Mouse (Mus musculus) liver, embryonic 13.5 days (tissue): ENCODE data around the gene Rrp8. TPM values are rescaled to one million over a fixed set of nuclear protein-coding genes. Genes with fewer than 3 reads are reported as not detected.
A peak's percentile ranks its signal among the peaks of the same experiment; 100 is the strongest.
"Not testable (repeated sequence)": the region's sequence is repeated elsewhere in the genome, so short reads cannot be mapped to it uniquely, and the experiment has no call there.

Experiments
- ATAC-seq: fragments of 200-750 bp; cut with Nextera tagmentation; 2 replicates; pipeline ENCODE4 v1.8.0; 2017; ENCODE audit warnings: low read depth, mild to moderate bottlenecking, moderate number of reproducible peaks, moderate library complexity
- DNase-seq: peaks from one replicate; pipeline ENCODE4 v3.0.0; 2022
- H3K27ac ChIP-seq: fragments of 300-500 bp; sonication (generic); 2 replicates; pipeline ENCODE4 v1.5.1; 2015; ENCODE audit warnings: moderate library complexity, mild to moderate bottlenecking, inconsistent platforms
- H3K27me3 ChIP-seq: fragments of 300-500 bp; sonication (generic); 2 replicates; pipeline ENCODE4 v1.6.1; 2015; ENCODE audit warnings: mild to moderate bottlenecking, inconsistent platforms
- H3K36me3 ChIP-seq: fragments of 300-500 bp; sonication (generic); 2 replicates; pipeline ENCODE4 v1.6.1; 2015; ENCODE audit warnings: mild to moderate bottlenecking, inconsistent platforms
- H3K4me1 ChIP-seq: fragments of 300-500 bp; sonication (generic); replicated peaks from 2 replicates; pipeline ENCODE4 v1.6.1; 2015; ENCODE audit warnings: inconsistent platforms
- H3K4me2 ChIP-seq: fragments of 300-500 bp; sonication (generic); 2 replicates; pipeline ENCODE4 v1.6.1; 2015; ENCODE audit warnings: inconsistent platforms, mild to moderate bottlenecking, moderate library complexity
- H3K4me3 ChIP-seq: fragments of 300-500 bp; sonication (generic); replicated peaks from 2 replicates; pipeline ENCODE4 v1.5.1; 2015; ENCODE audit warnings: mild to moderate bottlenecking, inconsistent platforms
- H3K9ac ChIP-seq: fragments of 300-500 bp; sonication (generic); 2 replicates; pipeline ENCODE4 v1.6.1; 2015; ENCODE audit warnings: mild to moderate bottlenecking, inconsistent platforms
- H3K9me3 ChIP-seq: fragments of 300-500 bp; sonication (generic); replicated peaks from 2 replicates; pipeline ENCODE4 v1.6.1; 2016; ENCODE audit warnings: inconsistent platforms
- WGBS: fragments of 180-500 bp; shearing (Covaris S2); methylation state at CpG from one replicate; pipeline ENCODE4 v1.1.7; 2015; ENCODE audit not compliant: insufficient replicate concordance; 5-methylcytosine and 5-hydroxymethylcytosine counted together
- polyA plus RNA-seq: library from polyadenylated mRNA; unstranded; fragments of >200 nt; fragmentation: Nextera tagmentation; extraction: Ambion mirVana; gene quantifications from 2 replicates; pipeline ENCODE4 v1.2.1, GENCODE M21; 2015

The Rrp8 gene
- polyA plus RNA-seq, 1 experiment from 2014 or later: 25.2 TPM

DNA sequence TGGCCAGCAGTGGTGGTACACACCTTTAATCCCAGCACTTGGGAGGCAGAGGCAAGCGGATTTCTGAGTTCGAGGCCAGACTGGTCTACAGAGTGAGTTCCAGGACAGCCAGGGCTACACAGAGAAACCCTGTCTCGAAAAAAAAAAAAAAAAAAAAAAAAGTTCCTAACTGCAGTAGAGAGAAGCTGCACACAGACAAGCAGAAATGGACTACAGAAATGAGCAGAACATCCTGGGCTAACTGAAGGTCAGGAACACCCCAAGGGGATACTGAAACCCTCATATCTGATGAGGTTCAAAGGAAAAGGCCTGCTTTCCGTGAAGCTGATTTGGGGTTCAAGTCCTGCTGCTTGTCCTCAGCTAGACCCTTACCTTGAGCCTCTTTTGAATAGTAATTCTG lies 1.7 kb downstream of the Rrp8 start:
- Histone ChIP-seq H3K9ac (peak overlapping the region; percentile 95), H3K4me1 (peaks cover 50% of the 10 kb centered on the region), H3K27ac (peak overlapping the region; percentile 91; the same call in 1 of the 2 replicates), H3K4me2 (peak overlapping the region; percentile 95), H3K4me3 (peak overlapping the region; percentile 89), H3K36me3 (peaks cover 53% of the 10 kb centered on the region)
- DNase-seq, H3K27me3 ChIP-seq, ATAC-seq, H3K9me3 ChIP-seq: not testable (repeated sequence)
- WGBS: 28% methylated on average over 4 of the region's 4 CpGs

DNA sequence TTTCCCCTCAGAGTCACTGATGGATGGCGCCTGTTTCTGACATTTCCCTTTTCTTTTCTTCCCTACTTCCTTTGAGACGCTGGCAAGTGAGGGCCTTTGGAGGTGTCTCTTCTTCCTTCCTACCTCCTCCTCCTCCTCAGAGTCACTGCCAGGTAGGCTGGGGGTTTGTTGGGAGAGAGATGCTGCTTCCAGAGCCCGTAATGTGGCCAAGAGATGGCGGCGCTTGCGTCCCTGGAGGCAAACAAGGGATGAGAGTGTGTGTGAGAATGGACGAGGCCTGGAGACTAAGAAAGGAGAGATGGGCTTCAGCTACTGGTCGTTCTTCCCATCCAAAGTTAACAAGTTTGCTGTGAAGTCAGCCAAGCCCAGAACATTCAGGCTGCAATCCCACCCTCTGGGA lies 2.4 kb downstream of the Rrp8 start:
- no peak for DNase-seq
- no peaks in the 10 kb centered on the region for H3K27me3 ChIP-seq
- no peaks in the 10 kb centered on the region for H3K9me3 ChIP-seq
- peak overlapping the region; percentile 89 for H3K4me3 ChIP-seq
- H3K4me2 ChIP-seq: peak overlapping the region; percentile 95
- H3K36me3 ChIP-seq: peaks cover 53% of the 10 kb centered on the region
- H3K4me1 ChIP-seq: peaks cover 48% of the 10 kb centered on the region
- WGBS: 78% methylated on average over 8 of the region's 8 CpGs
- ATAC-seq: no peak
- H3K27ac ChIP-seq: peak overlapping the region; percentile 14; the same call in 1 of the 2 replicates
- peak overlapping the region; percentile 95 for H3K9ac ChIP-seq

DNA sequence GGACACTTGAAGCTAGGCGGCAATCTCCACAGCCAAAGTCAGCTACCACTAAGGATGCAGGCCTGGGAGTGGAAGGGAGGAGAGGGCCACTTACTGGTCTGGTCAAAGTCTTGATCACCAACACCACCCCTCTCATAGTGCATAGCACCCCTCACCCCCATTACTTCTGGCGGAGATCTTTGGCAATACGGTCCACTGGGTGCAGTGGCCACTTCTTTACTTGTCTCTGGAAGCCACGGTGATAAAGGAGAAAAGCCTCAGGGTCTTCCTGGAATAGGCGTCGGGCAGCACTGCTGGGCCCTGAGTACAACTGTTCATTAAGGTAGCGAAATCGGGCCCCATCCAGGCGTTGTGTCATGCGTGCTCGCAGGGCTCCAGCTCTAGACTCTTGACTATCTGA lies 3.3 kb downstream of the Rrp8 start:
- Histone ChIP-seq H3K9ac (no peak overlapping the region), H3K27ac (no peak overlapping the region), H3K4me1 (peaks cover 38% of the 10 kb centered on the region), H3K4me2 (no peak overlapping the region), H3K27me3 (no peaks in the 10 kb centered on the region), H3K4me3 (no peak overlapping the region), H3K9me3 (no peaks in the 10 kb centered on the region), H3K36me3 (peaks cover 61% of the 10 kb centered on the region)
- WGBS: 80% methylated on average over 11 of the region's 11 CpGs
- DNase-seq (no peak), ATAC-seq (no peak)

DNA sequence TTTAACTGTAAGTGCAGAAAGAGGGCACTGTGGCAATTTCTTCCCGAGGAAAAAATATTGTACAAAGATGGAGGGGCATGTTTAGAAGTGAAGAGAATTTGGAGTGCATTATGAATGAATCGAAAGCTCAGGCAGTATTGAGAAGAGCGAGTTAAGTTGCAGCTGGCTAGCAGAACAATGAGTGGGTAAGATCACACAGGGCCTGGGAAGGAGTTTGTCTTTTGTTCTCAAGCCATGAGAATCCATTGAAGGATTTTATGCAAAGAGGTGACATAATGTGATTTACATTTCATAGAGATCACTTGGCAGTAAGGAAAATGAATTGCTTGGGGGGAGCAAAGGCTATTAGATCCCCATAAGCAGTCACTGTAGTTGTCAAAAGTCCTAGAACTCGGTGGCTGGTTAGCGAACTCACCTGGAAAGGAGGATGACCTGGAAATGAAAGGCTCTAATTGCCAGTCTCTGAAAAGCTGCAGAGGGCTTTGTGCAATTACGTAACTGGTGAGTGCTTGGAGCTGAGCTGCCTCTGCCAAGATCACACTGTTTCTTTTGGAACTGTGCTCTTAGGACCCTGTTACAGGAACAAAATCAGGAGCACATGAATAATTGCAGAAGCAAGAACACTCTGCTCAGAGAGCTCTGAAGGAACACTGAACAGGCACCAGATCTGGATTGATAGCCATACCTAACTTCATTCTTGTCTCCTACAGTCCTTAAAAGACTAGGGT lies 8.3 kb downstream of the Rrp8 start:
- peaks cover under 1% of the 10 kb centered on the region; the same call in 1 of the 2 replicates for H3K4me1 ChIP-seq
- H3K9ac ChIP-seq: no peak overlapping the region
- no peak for DNase-seq
- H3K36me3 ChIP-seq: peaks cover 52% of the 10 kb centered on the region
- H3K4me3 ChIP-seq: no peak overlapping the region
- H3K9me3 ChIP-seq: no peaks in the 10 kb centered on the region
- no peak overlapping the region for H3K4me2 ChIP-seq
- no peak for ATAC-seq
- H3K27me3 ChIP-seq: no peaks in the 10 kb centered on the region
- H3K27ac ChIP-seq: no peak overlapping the region
- WGBS: 72% methylated on average over 6 of the region's 6 CpGs

DNA sequence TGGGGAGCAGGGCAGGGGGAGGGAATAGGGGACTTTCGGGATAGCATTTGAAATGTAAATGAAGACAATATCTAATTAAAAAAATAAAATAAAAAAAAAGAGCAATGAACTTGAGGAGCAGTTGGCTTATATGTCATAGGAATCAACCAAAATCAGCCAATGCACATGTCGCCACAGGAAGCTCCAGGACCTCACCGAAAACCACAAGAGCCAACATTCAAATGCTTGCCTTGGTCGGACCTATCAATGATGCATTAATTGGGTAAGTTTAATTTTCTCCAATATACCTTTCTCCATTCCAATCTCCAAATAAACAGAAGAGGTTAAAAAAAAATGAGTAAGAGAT lies 10.2 kb downstream of the Rrp8 start:
- Histone ChIP-seq H3K9ac (no peak overlapping the region), H3K36me3 (peaks cover 33% of the 10 kb centered on the region), H3K9me3 (no peaks in the 10 kb centered on the region), H3K27ac (no peak overlapping the region), H3K27me3 (no peaks in the 10 kb centered on the region), H3K4me1 (no peaks in the 10 kb centered on the region), H3K4me2 (no peak overlapping the region), H3K4me3 (no peak overlapping the region)
- no peak for ATAC-seq
- DNase-seq: no peak
- 60% methylated on average over 4 of the region's 4 CpGs for WGBS

DNA sequence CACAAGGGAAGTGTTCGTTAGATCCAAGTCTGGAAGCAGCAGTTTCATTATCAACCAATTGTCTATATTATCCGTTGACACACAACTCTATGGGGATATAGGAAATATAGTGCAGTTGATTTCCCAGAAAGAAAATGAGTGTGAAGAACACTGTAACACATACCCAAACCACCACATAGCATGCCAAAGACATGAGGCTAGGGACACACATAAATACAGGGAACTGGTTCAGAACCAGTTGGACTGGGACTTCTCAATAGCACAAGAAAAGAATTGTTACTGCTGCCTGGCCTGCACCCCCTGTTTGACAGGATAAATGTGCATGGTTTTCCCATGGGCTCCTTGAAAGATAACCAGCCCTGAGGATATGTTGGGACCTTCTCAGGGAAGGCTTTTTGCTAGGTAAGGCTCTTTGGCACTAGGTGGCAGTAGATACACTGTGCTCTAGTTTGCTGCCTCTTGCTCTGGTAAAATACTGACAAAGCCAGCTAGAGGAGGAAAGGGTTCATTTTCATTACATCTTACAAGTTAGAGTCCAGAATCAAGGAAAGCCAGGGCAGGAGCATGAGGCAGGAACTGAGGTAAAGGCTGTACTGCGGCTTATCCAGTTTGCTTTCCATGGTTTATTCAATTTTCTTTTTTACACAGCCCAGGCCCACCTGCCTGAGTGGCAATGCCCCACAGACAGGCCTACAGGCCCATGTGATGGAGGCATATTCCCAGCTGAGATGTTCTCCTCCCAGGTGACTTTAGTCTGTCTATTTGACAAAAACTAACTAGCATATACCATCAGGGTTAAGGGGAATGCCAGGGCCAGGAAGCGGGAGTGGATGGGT lies 10.8 kb downstream of the Rrp8 start:
- DNase-seq (peak; percentile 29), ATAC-seq (peak; percentile 76)
- WGBS: 71% methylated on average over 4 of the region's 4 CpGs

DNA sequence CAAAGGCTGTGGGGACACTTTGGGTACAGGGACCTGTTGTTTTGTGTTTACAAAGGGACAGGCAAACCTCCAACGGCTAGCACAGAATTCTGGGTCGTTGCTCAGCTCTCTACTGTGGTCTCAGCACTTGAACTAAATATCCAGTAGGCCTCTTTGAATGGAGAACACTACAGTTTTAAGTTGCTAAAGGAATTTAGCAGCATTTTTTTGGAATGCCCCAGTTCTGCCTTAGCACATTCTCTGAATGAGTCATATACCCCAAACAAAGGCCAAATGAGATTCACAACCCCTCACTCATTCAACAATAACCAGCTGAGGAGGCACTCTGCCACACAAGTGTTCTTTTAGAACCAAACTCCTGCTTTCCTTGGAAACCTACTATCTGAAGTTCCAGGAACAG lies 15.3 kb downstream of the Rrp8 start:
- DNase-seq (no peak), ATAC-seq (no peak)
- H3K9ac ChIP-seq: no peak overlapping the region
- H3K9me3 ChIP-seq: no peaks in the 10 kb centered on the region
- WGBS: 48% methylated on average over 2 of the region's 2 CpGs
- no peak overlapping the region for H3K4me2 ChIP-seq
- no peak overlapping the region for H3K4me3 ChIP-seq
- no peaks in the 10 kb centered on the region for H3K36me3 ChIP-seq
- no peaks in the 10 kb centered on the region for H3K4me1 ChIP-seq
- no peaks in the 10 kb centered on the region for H3K27me3 ChIP-seq
- no peak overlapping the region for H3K27ac ChIP-seq

More for the DNA sequence above, 10.8 kb downstream of the Rrp8 start:
- Histone ChIP-seq H3K4me3 (no peak overlapping the region), H3K9me3 (no peaks in the 10 kb centered on the region), H3K36me3 (peaks cover 27% of the 10 kb centered on the region), H3K27me3 (no peaks in the 10 kb centered on the region), H3K4me1 (no peaks in the 10 kb centered on the region), H3K4me2 (no peak overlapping the region), H3K27ac (no peak overlapping the region), H3K9ac (no peak overlapping the region)

DNA sequence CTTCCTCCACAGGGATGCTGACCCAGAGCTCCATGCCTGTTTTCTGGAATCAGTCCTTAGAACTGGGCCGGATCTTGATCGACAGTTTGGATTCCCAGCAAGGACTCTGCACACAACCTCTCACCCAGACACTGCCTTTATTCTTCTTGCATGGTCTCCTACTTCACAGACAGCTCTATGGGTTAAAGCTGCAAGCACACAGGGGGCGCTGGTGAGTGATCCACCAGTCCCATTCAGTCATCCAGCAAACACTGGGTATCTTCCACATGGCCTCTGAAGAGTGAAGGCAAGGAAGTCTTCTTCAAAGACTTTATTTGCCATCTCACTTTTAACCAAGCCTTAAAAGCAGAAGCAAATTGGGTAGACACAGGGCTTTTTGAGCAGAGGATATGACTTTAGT lies 21.8 kb downstream of the Rrp8 start:
- no peak overlapping the region for H3K27ac ChIP-seq
- no peak overlapping the region for H3K4me3 ChIP-seq
- H3K9ac ChIP-seq: no peak overlapping the region
- no peaks in the 10 kb centered on the region for H3K4me1 ChIP-seq
- no peak for ATAC-seq
- WGBS: 48% methylated on average over 3 of the region's 3 CpGs
- H3K4me2 ChIP-seq: no peak overlapping the region
- no peak for DNase-seq
- H3K9me3 ChIP-seq: no peaks in the 10 kb centered on the region
- no peaks in the 10 kb centered on the region for H3K27me3 ChIP-seq
- H3K36me3 ChIP-seq: no peaks in the 10 kb centered on the region

DNA sequence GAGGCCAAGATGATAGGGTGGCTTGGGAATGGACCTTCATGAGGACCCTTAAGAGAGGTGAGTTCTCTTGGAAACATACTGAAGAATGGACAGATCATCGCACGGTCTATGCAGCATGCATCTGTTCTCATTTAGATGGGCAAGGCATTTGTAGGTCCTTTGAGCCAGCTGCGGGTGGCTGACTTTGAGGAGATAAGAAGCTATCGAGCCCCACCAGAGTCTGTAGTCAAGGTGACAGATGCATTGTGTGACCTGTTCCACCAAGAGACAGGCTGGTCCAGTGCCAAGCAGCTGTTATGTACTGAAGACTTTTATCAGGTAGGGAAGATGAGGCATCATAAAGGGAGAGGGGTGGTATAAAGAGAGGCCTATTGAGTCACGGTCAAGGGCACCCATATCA lies 28.5 kb downstream of the Rrp8 start:
- no peak for DNase-seq
- no peaks in the 10 kb centered on the region for H3K4me1 ChIP-seq
- ATAC-seq: peak; percentile 87

DNA sequence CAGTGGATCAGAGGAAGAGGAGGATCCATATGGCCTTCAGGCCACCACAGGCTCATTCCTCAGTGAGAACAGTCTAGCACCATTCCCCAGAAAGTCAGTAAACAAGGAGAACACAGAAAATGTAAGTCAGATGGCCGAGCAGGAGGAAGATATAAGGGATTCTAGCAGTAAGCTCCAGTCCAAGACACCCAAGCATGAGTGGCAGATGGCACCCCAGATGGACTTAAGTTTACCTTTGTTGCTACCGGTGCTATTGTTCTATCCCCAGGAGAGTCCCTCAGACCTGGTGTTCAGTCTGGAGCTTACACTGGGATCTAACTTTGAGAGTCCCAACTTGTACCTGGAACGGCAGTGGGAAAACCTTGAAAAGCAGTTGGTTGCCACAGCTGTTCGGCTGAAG lies 33.4 kb downstream of the Rrp8 start:
- no peak for DNase-seq
- Histone ChIP-seq H3K4me1 (no peaks in the 10 kb centered on the region), H3K36me3 (no peaks in the 10 kb centered on the region), H3K4me2 (no peak overlapping the region), H3K4me3 (no peak overlapping the region), H3K27ac (no peak overlapping the region), H3K9ac (no peak overlapping the region), H3K27me3 (no peaks in the 10 kb centered on the region), H3K9me3 (no peaks in the 10 kb centered on the region)
- 67% methylated on average over 4 of the region's 4 CpGs for WGBS
- no peak for ATAC-seq

More for the DNA sequence above, 28.5 kb downstream of the Rrp8 start:
- no peak overlapping the region for H3K4me3 ChIP-seq
- H3K4me2 ChIP-seq: no peak overlapping the region
- no peaks in the 10 kb centered on the region for H3K36me3 ChIP-seq
- H3K27me3 ChIP-seq: no peaks in the 10 kb centered on the region
- no peaks in the 10 kb centered on the region for H3K9me3 ChIP-seq
- H3K27ac ChIP-seq: no peak overlapping the region
- no peak overlapping the region for H3K9ac ChIP-seq
- 62% methylated on average over 5 of the region's 5 CpGs for WGBS

DNA sequence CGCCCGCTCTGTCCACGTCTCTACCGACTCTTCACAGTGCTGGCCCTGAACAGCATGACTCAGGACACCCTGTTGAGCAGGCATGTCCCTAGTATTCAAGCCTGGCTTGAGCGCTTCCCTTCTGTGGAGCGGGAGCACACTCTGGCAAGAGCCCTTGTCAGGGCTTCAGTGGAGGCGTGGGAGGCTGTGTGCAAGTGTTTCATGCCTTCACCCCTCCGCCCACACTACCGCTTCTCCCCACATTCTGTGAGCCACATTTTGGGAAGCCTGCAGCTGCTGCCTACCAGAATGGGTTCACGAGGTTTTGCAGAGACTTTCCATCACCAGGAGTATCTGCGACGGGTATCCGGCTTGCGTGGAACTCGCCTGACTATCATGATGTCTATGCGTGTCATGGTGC lies 34.0 kb downstream of the Rrp8 start:
- Histone ChIP-seq H3K27me3 (no peaks in the 10 kb centered on the region), H3K27ac (no peak overlapping the region)
- 74% methylated on average over 16 of the region's 16 CpGs for WGBS

More for the DNA sequence above, 34.0 kb downstream of the Rrp8 start:
- H3K4me1 ChIP-seq: no peaks in the 10 kb centered on the region
- H3K9me3 ChIP-seq: no peaks in the 10 kb centered on the region
- H3K4me3 ChIP-seq: no peak overlapping the region
- H3K4me2 ChIP-seq: no peak overlapping the region
- H3K9ac ChIP-seq: no peak overlapping the region
- H3K36me3 ChIP-seq: no peaks in the 10 kb centered on the region
- DNase-seq (no peak), ATAC-seq (no peak)
